Mouse (Mus musculus): ENCODE results near the gene Aqp9.

- TF ChIP-seq CTCF (IDR thresholded peaks at IDR 0.05; ENCODE audit: borderline replicate concordance, control insufficient read depth, extremely low read depth, insufficient read depth, low read length, poor library complexity), result no peak
- TF ChIP-seq POLR2A (IDR thresholded peaks at IDR 0.05; ENCODE audit: control insufficient read depth, extremely low read depth, insufficient read depth, low read length, poor library complexity), result no peak
Observed at GRCm38 (mm10) chr9:71062976-71063375, 105.5 kb downstream of the Aqp9 start.

Measured in thymus, adult 2 months (tissue).